Mouse (Mus musculus) left cerebral cortex, adult 9 months (tissue): ENCODE results near the gene Ptpn12.

Experiments used
- DNase-seq, 2 experiments: peaks; one replicate each; pipeline ENCODE4 v3.0.0; 2022; ENCODE audit warnings: low spot score in 2 of 2

Ptpn12 gene

DNA sequence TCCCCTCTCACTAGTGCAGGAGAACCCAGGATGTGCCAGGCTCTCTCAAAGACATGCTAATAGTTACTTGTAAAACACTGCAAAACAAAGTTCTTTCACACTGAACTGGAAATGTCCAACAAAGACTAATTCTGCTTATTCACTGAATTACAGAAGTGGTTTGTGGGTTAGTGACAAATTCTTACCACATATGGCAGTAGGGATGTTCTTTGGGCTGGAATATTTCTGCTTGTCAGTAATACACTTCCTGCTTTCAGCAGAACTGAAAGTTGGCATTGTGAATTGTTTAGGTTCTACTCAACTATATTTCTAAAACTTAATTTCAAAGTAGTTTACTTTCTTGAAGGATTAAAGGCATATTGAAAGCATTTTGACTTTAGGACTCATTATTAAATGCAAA, 25.5 kb downstream of the Ptpn12 start:
- no peak for DNase-seq

DNA sequence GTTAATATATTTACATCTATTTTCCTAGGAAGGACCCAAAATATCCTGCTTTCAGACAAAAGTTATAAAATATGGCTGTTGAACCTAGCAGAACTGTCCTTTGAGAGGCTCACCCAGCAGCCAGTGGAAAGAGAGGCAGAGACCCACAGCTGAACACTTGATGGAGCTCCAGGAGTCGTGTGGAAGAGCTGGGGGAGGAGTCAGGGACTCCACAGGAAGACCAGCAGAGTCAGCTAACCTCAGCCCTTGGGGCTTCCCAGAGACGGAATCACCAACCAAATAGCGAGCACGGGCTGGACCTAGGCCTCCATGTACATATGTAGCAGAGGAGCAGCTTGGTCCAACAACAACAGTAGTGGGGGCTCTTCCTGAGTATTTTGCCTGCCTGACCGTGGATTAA, 38.6 kb downstream of the Ptpn12 start:
- DNase-seq = no peak

DNA sequence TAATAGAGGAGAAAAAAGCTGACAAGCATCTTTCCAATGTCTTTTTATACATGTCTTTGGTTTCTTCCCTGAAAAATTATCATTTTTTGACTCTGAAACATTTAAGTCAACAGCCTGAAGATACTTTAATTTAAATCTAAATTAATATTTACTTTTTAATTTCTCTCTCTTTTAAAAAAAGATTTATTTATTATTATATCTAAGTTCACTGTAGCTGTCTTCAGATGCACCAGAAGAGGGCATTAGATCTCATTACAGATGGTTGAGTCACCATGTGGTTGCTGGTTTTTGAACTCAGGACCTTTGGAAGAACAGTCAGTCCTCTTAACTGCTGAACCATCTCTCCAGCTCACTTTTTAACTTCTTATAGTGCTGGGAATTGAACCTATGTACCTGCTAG, 44.8 kb downstream of the Ptpn12 start:
- DNase-seq = no peak

DNA sequence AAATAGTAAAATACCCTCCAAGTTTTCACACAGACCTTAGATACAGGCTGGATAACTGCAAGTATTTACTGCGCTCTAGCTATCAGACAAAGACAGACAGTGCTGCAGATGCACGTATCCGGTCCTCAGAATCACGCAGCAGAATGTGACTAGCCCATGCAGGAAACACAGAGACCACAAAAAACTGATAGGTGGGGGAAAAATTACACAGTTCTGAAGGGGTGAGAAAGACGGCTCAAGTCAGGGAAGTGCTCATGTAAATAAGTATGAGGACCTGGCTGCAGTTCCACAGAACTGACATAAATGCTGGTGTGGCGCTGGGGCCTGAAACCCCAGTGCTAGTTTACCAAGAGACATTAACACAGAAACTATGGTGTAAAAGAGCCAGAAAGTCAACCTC, 53.0 kb downstream of the Ptpn12 start:
- no peak for DNase-seq

DNA sequence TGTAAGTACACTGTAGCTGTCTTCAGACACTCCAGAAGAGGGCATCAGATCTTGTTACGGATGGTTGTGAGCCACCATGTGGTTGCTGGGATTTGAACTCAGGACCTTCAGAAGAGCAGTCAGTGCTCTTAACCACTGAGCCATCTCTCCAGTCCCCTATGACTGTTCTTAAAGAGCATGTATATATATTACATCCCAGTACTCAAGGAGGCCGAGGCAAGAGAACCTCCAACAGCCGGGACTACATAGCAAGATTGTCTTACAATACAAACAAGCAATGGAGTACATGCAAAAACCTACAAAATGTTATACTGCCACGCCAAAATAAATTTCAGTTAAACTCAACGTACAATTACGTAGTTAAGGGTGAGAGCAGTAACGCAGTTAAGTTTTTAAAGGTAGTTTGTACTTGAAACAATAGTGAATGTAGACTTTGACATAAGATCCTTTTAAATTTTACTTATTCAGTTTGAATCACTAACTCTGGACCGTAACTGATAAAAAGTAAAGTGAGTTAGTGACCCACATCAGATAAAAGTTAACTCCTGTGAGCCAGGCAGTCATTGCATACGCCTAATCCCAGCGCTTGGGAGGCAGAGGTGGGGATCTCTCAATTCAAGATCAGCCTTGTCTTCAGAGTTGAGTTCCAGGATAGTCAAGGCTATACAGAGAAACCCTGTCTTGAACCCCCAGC, 53.9 kb downstream of the Ptpn12 start:
- DNase-seq = no peak

DNA sequence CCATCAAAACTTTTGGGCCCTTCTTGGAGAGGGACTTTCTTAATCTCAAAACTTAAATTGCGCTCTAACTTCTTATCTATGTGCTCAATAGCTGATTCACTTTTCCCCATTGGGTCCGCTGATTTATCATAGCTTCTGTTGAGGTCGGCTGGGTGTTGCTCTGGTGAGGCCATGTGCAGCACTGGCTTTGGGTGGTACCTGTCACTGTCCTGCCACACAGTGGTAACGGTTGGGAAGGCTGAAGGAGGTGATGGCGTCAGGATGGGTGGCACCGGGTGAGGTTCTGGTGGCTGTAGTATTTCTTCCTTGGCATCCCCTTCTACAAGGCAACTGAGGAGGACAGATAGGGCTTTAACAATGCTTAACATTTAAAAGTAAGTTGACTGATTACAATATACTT, 57.3 kb downstream of the Ptpn12 start:
- DNase-seq = no peak

DNA sequence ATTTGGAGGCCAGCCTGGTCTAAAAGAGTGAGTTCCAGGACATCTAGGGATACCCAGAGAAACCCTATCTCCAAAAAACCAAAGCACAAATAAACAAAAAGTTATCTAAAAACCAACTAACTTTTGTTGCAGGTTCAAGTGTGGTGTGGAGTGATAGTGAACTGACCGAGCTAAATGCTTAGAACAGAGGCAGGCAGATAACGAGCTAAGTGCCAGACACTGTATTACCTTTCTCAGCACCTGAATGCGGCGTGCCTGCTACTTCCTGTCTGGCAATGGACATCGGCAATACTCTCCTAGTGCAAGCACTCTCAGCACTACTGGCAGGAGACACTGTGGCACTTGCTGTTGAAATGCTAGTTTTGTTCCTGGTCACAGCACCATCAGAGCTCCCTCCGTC, 58.2 kb downstream of the Ptpn12 start:
- DNase-seq = no peak

DNA sequence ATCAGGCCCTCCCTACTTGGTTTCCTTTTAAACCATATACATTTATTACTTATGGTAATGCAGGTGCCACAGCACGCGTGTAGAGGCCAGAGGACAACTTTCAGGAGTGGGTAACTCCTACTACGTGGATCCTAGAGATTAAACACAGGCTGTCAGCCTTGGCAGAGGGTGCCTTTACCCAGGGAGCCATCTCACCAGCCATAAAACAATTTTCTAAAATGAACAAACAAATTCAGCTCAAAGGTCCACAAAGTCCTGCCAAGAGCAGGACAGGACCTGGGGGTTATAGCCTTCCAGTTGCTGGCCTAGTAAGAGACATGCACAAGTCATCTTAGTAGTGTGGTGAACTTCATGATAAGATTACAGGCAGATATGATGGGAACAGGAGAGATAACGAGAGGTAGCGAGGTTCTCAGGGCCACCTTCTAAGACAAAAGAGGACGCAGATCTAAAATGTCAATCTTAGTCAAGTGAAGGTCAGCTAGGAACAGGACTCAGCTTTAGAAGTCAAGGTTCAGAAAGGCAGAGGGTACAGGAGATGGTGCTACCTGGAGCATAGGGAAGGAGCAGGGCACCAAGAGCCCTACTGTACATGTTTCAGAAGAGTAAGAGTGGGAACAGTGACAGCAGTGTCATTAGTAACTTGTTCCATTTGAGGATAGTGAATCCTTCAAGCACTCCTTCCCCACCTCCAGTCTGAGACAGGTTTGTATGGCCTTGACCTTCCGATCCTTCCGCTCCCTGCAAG, 65.5 kb downstream of the Ptpn12 start:
- no peak for DNase-seq

DNA sequence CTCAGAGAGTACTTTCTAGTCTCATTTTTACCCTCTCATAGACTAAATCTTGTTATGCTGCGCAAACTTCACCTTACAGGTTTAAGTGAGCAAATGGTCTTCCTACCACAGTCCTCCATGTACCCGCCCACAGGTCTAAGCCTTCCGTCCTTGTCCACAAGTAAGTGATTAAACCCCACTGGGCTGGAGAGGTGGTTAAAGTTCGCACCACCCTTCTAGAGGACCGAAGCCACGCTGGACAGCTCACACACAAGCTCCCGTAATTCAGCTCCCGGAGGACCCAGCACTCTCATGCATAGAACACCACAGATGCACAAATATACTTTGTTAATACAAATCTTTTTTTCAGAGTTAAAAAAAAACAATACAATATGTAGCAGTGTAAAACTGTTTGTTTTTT, 69.4 kb downstream of the Ptpn12 start:
- DNase-seq = no peak

DNA sequence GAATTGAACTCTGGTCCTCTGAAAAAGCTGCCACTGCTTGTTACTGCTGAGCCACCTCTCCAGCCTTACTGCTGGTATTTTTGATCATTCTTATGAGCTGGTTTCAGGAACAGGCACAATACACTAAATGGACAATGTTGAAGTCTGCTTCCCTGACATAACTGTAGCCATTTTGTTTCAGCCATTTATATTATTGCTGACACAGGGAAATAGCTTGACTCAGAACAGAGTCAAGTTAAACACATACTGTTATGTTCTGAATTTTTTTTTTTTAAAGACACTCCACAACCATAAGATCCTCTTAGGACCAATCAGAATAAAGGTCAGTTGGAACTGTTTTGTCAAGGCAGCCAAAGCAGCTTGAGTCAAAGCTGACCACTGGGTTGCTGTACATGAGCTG, 72.2 kb downstream of the Ptpn12 start:
- DNase-seq = no peak

DNA sequence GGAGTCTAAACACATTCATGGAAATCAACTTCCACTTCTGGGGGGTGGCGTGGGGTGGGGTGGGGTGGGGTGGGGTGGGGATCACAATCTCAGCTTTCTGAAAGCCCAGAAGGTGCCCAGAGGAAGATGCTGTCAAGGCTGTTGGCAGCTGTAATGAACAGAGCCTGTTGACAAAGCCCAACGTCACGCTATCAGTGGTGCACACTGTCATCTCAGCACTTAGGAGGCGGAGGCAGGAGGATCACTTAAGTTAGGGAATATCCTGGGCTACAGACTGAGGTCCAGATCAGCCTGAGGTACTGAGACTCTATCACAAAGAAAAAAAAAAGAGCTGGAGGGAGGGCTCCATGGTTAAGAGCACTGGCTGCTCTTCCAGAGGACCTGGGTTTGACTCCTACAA, 81.0 kb downstream of the Ptpn12 start:
- no peak for DNase-seq

DNA sequence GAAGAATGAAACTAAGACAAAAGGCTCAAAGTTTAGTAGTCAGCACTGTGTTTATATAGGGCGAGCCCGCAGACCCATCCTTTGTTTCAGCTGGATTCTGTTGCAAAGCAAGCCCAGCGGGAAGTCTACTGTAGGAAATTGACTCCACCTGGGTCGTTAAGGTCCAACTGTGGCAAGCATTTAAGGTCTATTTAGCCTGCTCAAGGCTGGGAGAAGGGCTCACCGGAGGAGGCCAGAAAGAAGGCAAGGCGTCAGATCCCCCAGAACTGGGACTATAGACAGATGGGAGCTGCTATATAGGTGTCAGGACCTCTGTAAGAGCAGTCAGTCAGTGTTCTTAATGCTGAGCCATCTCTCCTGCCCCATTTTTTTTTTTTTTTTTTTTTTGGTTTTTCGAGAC, 81.7 kb downstream of the Ptpn12 start:
- no peak for DNase-seq

DNA sequence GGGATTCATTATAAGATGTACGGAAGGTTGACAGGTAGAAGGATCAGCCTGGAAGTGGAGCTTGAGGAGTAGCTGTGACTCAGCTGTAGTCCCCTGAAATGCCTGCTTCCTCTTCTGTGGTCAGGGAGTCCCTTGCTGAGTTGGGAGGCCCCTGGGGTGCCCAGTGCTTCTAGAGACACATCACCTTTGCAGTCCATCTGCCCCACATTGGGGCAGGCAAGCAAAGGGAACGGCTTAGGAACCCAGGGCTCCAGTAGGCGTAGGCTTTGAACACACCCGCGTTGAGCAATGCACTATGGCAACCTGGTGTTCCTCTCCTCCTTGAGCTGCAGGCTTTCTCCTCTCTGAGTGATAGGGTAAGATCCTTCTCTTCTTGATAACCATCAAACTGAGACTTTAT, 82.6 kb downstream of the Ptpn12 start:
- no peak for DNase-seq

DNA sequence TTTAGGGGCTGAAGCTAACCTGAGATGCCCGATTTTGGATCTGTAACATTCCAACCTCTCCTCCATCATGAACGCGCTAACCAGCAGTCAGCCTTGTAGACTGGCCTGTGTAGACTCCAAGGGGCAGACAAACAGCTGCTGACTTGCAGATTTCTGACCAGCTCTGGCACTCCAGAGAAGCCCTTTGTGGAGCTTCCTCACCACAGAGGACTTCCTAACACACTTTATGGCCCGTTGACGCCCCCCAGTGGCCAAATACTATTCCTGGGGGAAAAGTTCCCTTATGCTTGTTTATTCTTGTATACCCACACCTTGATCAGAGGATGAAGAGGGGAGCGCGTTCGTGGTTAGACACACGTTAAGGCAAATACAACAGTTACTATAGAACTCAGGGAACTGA, 86.7 kb downstream of the Ptpn12 start:
- DNase-seq = peak in 1 of 2 experiments; percentile 56

DNA sequence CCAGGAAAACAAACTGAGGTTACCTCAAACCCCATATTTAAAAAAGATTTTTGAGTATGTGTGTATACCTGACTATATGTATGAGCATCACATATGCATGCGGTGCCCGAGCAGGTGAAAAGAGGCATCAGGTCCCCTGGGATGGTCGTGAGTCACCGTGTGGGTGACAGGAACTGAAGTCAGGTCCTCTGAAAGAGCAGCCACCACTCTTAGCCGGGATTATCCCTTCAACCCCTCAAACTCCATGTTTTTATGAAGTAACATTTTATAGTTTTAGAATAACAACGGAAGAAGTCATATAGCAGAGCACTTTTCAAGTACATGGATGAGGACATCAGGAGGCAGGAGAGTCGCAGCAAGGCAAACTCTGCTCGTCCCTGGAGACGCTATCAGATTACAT, 87.2 kb downstream of the Ptpn12 start:
- no peak for DNase-seq

DNA sequence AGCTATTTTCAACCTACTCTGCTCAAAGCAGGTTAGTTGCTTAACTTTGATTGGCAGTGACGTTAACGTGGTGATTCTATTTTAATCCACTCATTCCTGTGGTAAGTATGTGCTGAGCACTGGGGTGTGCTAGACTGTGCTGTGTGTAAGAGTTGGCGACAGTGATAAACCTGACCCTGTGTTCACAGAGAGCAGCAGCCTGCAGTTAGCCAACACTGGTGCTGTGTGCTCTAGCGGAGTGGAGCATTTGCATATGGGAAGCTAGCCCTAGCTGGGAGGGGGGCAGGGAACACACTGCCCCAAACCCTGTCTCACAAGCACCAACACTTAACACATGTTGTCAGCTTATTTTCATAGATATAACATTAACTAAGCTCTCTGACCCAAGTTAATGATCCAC, 87.8 kb downstream of the Ptpn12 start:
- no peak for DNase-seq

DNA sequence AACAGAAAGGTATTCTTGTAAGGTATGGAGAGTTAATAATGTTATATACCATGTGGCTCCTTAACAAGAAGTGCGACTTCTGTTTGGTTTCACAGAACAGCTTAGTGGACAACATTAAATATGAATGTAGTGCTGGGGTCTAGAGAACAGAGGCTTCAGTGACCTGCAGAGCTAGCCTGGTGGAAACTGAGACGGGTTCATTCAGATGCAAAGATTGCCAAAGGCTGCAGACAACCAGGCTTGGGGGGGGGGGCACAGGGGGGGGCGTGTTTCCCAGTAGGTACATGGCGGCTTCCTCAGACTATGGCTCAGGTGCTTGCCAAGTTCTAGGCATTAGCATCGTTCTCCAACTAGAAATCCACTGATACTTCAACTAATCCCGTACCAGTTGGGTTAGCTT, 91.3 kb downstream of the Ptpn12 start:
- DNase-seq = no peak

DNA sequence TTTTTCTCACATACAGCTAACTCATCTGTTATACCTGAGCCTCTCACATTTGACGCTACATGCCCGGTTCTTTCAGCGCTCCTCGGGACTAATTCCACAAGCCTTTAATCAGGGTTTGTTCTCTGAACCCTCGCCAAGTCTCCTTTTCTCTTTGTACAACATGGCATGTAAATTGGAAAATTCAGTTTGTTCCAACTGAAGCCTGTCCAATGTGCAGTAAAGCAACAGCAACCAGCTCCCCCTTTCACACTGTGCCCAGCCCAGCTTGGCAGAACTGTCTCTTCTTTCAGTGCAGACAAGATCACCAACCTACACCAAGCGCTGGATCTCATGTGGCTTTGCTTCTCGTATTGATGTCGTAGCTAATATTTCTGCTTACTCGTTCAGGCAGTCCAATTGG, 92.4 kb downstream of the Ptpn12 start:
- no peak for DNase-seq

DNA sequence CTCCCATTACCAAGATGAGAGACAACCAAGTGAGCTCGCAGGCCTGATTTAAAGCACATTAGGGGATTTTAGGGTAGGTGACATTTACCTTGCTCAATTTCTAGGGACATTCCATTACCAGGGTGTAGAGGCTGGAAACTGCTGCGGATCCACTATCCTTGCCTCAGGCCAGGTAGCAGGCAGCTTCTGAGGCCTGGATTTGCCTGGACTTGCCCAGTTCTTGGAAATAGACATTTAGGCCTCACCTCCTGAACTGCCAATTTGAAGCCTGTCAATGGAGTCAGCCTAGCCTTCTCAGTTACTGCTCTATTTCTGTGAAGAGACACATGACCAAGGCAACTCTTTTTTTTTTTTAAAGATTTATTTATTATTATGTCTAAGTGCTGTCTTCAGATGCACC, 94.8 kb downstream of the Ptpn12 start:
- no peak for DNase-seq

DNA sequence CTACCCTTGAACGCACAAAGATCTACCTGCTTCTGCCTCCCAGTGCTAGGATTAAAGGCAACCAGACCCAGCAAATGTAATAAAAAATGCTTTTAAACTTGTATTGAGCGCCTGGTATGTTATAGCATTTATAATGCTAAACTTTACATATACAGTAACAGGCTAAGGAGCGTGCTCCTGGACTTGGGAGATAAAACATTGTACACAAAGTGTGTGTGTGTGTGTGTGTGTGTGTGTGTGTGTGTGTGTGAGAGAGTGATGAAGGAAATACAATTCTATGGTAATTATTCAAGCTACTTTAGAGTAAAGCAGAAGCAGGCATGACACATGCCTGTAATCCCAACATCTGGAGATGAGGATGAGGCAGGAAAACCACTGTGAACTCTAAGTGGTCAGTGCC, 99.4 kb downstream of the Ptpn12 start, which contains the start of gene Rsbn1l:
TSS of gene Rsbn1l (minus strand) at position 101 of the 400 bp plus-strand sequence.
- no peak for DNase-seq

DNA sequence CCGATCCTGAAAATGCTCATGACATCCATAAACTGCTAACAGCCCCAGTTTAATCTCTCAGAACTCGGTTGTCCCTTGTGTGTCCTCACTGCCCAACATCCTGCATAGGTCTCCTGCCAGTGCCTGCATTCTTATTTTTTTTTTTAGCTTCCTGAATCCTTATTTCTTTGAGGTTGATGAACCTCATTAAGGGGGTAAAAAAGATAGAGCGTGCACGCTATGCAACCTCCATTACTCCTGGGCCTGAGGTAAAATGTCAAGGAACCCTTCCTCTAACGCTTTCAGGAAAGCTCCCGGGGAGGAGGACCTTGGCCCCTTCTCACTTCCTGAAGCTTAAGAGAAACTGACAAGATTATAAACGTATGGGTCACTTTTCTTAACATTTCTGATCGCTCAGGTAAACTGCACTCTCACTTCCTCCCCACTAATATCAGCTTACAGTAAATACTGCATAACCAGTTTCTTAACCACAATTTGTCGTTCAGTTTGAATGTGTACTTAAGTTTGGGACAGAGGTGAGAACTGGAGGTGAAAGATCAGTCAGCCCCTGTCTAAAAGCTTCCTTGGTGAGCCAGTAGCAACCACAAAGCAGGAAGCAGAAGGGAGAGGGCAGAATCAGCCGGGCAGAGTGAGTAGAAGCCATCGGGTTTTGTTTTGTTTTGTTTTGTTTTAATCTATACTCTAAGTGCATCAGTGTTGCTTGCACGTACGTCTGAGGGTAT, 100.4 kb downstream of the Ptpn12 start:
- DNase-seq = no peak

DNA sequence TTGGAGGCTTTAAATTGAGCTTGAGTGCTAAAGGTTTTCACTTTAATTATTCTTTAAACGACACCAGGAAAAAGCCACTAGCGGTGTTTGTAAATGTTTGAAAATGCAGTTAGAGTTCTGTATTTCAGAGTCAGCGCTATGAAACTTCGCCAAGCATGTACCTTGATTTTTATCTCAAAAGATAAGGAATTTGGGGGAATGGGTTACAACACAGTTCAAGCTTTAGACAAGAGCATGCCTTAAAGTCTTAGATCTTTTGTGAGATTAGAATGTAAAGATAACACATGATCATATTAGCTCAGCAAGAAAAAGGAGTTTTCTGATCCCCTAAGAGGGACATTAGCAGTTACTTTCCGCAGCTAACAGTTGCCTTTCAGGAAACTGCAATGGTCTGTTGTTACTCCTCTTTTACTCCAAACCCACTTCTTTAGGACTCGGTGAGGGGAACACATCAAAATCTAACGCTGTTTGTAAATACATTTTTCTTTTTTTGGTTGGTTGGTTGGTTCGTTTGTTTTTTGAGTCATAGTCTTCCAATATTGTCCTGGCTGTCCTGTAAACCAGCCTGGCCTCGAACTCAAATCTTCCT, 103.3 kb downstream of the Ptpn12 start:
- DNase-seq = no peak
